Mouse (Mus musculus) embryonic facial prominence, embryonic 10.5 days (tissue): ENCODE measurements around the gene Siglecg. TPM values are rescaled to one million over a fixed set of nuclear protein-coding genes. Genes with fewer than 3 reads are reported as not detected.

Experiments used
- DNase-seq: peaks from one replicate; pipeline ENCODE4 v3.0.0-alpha.2; 2017; ENCODE audit warnings: low spot score
- H3K27ac ChIP-seq: fragments of 300-500 bp; sonication (generic); replicated peaks from 2 replicates; pipeline ENCODE4 v1.5.1; 2016; ENCODE audit warnings: mild to moderate bottlenecking
- H3K27me3 ChIP-seq: fragments of 300-500 bp; sonication (generic); replicated peaks from 2 replicates; pipeline ENCODE4 v1.6.1; 2016; ENCODE audit warnings: low read depth, mild to moderate bottlenecking; ENCODE audit not compliant: poor library complexity, severe bottlenecking
- H3K36me3 ChIP-seq: fragments of 300-500 bp; sonication (generic); replicated peaks from 2 replicates; pipeline ENCODE4 v1.6.1; 2016; ENCODE audit warnings: mild to moderate bottlenecking, moderate library complexity
- H3K4me1 ChIP-seq: fragments of 300-500 bp; sonication (generic); 2 replicates; pipeline ENCODE4 v1.6.1; 2016
- H3K4me3 ChIP-seq: fragments of 300-500 bp; sonication (generic); 2 replicates; pipeline ENCODE4 v1.5.1; 2016; ENCODE audit warnings: mild to moderate bottlenecking, moderate library complexity
- H3K9me3 ChIP-seq: fragments of 300-500 bp; sonication (generic); 2 replicates; pipeline ENCODE4 v1.6.1; 2016; ENCODE audit warnings: mild to moderate bottlenecking
- WGBS: fragments of 180-500 bp; shearing (Covaris S2); methylation state at CpG from one replicate; pipeline ENCODE4 v1.1.7; 2016; 5-methylcytosine and 5-hydroxymethylcytosine counted together
- polyA plus RNA-seq: library from polyadenylated mRNA; unstranded; fragments of >200 nt; fragmentation: Nextera tagmentation; extraction: Ambion mirVana; gene quantifications from 2 replicates; pipeline ENCODE4 v1.2.1, GENCODE M21; 2016

The Siglecg gene
- polyA plus RNA-seq, 1 experiment from 2014 or later, result 0.16 TPM

- Histone ChIP-seq H3K36me3 (peaks cover 16% of the 10 kb centered on the region), H3K4me1 (peaks cover 16% of the 10 kb centered on the region), H3K27ac (no peak overlapping the region), H3K27me3 (no peaks in the 10 kb centered on the region), H3K4me3 (no peak overlapping the region), H3K9me3 (no peaks in the 10 kb centered on the region)
- WGBS, result 91% methylated on average over 4 of the region's 4 CpGs
- no peak for DNase-seq
Observed at GRCm38 (mm10) chr7:43447801-43448200, 39.8 kb downstream of the Siglecg start.

GRCm38 (mm10) chr7:43448246-43448645 lies 40.2 kb downstream of the Siglecg start:
- no peak for DNase-seq
- Histone ChIP-seq H3K4me3 (no peak overlapping the region), H3K27ac (no peak overlapping the region), H3K27me3 (no peaks in the 10 kb centered on the region), H3K9me3 (no peaks in the 10 kb centered on the region), H3K4me1 (peaks cover 12% of the 10 kb centered on the region), H3K36me3 (peaks cover 21% of the 10 kb centered on the region)
- 84% methylated on average over 3 of the region's 3 CpGs for WGBS

DNA sequence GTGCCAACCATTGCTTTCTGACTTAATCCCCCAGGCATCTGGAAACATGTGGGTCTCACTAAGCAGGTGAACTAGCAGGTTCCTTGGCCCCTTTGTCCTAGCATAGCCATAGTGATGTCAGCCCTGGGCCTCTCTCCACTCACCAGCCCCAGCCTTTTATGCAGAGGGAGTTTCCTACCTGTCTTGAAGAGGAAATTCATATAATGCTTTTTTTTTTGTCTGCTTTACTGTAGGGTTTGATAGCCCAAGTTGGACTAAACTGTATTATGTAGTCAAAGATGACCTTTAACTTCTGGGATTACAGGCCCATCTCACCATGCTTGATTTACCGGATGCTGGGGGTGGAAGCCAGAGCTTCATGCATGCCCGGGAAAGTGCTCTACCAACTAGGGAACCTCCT lies 41.8 kb downstream of the Siglecg start:
- no peak for DNase-seq
- peaks cover 37% of the 10 kb centered on the region for H3K36me3 ChIP-seq
- no peaks in the 10 kb centered on the region for H3K9me3 ChIP-seq
- no peak overlapping the region for H3K27ac ChIP-seq
- H3K27me3 ChIP-seq, result no peaks in the 10 kb centered on the region
- peaks cover 4% of the 10 kb centered on the region; the same call in 1 of the 2 replicates for H3K4me1 ChIP-seq
- WGBS, result 96% methylated on average over 2 of the region's 2 CpGs
- no peak overlapping the region for H3K4me3 ChIP-seq

- no peaks in the 10 kb centered on the region for H3K4me1 ChIP-seq
- H3K27me3 ChIP-seq, result no peaks in the 10 kb centered on the region
- peaks cover 56% of the 10 kb centered on the region for H3K36me3 ChIP-seq
- H3K9me3 ChIP-seq, result no peaks in the 10 kb centered on the region
- no peak for DNase-seq
- no peak overlapping the region for H3K27ac ChIP-seq
- WGBS, result 95% methylated on average over 11 of the region's 11 CpGs
- no peak overlapping the region for H3K4me3 ChIP-seq
Observed at GRCm38 (mm10) chr7:43451726-43452125, 43.7 kb downstream of the Siglecg start.

DNA sequence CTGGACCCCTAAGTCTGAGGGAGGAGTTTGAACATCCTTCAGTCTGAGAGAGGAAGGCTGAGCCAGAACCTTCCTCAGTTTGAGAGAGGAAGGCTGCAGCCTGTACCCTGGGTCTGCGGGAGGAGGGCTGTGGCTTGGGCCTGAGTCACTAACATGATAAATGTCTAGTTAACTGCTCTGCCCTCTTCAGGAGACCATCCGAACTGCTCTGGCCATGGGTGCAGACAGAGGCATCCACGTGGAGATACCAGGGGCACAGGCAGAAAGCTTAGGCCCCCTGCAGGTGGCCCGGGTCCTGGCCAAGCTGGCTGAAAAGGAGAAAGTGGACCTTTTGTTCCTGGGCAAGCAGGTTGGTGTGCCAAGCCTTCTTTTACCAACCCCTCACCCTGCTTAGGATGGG lies 44.6 kb downstream of the Siglecg start:
- peaks cover 65% of the 10 kb centered on the region for H3K36me3 ChIP-seq
- H3K4me1 ChIP-seq, result no peaks in the 10 kb centered on the region
- no peaks in the 10 kb centered on the region for H3K9me3 ChIP-seq
- no peaks in the 10 kb centered on the region for H3K27me3 ChIP-seq
- no peak overlapping the region for H3K4me3 ChIP-seq
- WGBS, result 43% methylated on average over 4 of the region's 4 CpGs
- H3K27ac ChIP-seq, result no peak overlapping the region
- DNase-seq, result no peak

- Histone ChIP-seq H3K4me1 (no peaks in the 10 kb centered on the region), H3K27me3 (no peaks in the 10 kb centered on the region), H3K27ac (no peak overlapping the region), H3K36me3 (peaks cover 69% of the 10 kb centered on the region), H3K9me3 (no peaks in the 10 kb centered on the region), H3K4me3 (no peak overlapping the region)
- WGBS, result 91% methylated on average over 14 of the region's 14 CpGs
- no peak for DNase-seq
Observed at GRCm38 (mm10) chr7:43453599-43454355, 45.8 kb downstream of the Siglecg start.

GRCm38 (mm10) chr7:43454371-43454770 lies 46.4 kb downstream of the Siglecg start:
- WGBS, result 92% methylated on average over 6 of the region's 6 CpGs
- no peak overlapping the region for H3K27ac ChIP-seq

DNA sequence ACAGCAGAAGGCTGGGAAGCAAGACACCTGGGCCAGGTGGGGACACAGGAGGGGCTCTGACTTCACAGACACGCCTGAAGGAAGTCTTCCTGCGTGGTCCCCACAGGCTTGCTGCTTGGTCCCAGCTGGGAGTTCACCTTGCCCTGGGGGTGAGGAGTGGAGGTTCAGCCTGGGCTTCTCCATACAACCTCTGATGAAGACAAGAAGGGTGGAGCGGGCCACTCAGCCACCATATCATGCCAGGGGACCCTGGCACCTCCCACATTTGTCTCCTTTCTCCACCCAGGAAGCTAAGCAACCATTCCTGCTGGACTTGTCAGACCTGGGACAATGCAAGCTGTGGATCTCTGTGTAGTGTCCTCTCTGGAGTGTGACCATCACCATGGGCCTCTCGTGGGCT lies 54.8 kb downstream of the Siglecg start, which contains the start of gene Vsig10l:
TSS of gene Vsig10l (plus strand) at position 301 of the 400 bp plus-strand sequence.
- Histone ChIP-seq H3K4me1 (peaks cover 18% of the 10 kb centered on the region), H3K27ac (no peak within 1 kb of the TSS), H3K36me3 (peaks cover 2% of the 10 kb centered on the region; the same call in 1 of the 2 replicates), H3K9me3 (0 out of 2 replicates have a peak, but pooled peaks cover 2% of the 10 kb centered on the region), H3K27me3 (peaks cover 54% of the 10 kb centered on the region), H3K4me3 (no peak within 1 kb of the TSS)
- no peak for DNase-seq
- WGBS, result 72% methylated on average over 4 of the region's 4 CpGs

More at GRCm38 (mm10) chr7:43454371-43454770, 46.4 kb downstream of the Siglecg start:
- no peak overlapping the region for H3K4me3 ChIP-seq
- H3K36me3 ChIP-seq, result peaks cover 69% of the 10 kb centered on the region
- H3K9me3 ChIP-seq, result no peaks in the 10 kb centered on the region
- no peaks in the 10 kb centered on the region for H3K4me1 ChIP-seq
- no peak for DNase-seq
- H3K27me3 ChIP-seq, result no peaks in the 10 kb centered on the region

DNA sequence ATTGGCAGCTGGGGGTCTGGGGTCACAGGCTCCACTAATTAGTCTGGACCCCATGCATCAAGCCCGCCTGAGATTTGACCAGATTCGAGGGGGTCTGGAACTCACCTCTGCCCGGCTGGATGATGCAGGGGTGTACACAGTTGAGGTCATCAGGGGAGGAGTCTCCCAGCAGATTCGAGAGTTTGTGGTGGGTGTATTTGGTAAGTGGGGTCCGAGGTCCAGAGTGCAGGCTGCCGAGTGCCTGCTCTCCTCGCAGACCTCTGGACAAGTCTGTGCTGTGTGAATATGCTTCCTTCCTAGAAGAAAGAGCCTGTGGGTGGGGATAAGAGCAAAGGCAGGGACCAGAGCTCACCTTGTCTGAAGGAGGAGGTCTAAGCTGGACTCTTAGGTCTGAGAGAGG lies 56.0 kb downstream of the Siglecg start:
- Histone ChIP-seq H3K4me3 (no peak overlapping the region), H3K27me3 (peaks cover 55% of the 10 kb centered on the region), H3K9me3 (0 out of 2 replicates have a peak, but pooled peaks cover 2% of the 10 kb centered on the region), H3K4me1 (peaks cover 18% of the 10 kb centered on the region), H3K27ac (no peak overlapping the region), H3K36me3 (no peaks in the 10 kb centered on the region)
- 86% methylated on average over 7 of the region's 7 CpGs for WGBS
- DNase-seq, result no peak

DNA sequence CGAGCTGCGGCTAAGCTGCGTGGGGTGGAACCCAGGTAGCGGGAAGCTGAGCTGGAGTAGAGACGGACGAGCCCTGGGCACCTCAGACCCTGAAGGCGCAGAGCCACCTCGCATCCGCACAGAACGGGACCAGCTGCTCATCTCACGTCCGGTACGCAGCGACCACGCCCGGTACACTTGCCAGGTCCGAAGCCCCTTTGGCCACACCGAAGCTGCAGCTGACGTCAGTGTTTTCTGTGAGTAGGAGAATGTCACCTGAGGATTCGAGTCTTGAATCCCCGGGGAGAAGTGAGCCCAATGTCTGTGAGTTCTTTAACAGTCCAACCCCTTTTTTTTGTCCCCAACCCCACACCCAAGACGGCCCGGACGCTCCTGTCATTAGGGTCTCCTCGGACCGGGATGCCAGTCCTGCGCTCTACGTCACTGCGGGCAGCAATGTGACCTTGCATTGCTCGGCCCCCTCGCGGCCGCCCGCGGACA lies 56.9 kb downstream of the Siglecg start:
- H3K27ac ChIP-seq, result 0 out of 2 replicates have a peak overlapping the region, but pooled peaks have one; percentile 14
- H3K36me3 ChIP-seq, result no peaks in the 10 kb centered on the region
- H3K4me3 ChIP-seq, result peak overlapping the region; percentile 63
- peaks cover 18% of the 10 kb centered on the region for H3K4me1 ChIP-seq
- DNase-seq, result no peak
- peaks cover 55% of the 10 kb centered on the region for H3K27me3 ChIP-seq
- WGBS, result 9% methylated on average over 35 of the region's 35 CpGs
- 0 out of 2 replicates have a peak, but pooled peaks cover 2% of the 10 kb centered on the region for H3K9me3 ChIP-seq

DNA sequence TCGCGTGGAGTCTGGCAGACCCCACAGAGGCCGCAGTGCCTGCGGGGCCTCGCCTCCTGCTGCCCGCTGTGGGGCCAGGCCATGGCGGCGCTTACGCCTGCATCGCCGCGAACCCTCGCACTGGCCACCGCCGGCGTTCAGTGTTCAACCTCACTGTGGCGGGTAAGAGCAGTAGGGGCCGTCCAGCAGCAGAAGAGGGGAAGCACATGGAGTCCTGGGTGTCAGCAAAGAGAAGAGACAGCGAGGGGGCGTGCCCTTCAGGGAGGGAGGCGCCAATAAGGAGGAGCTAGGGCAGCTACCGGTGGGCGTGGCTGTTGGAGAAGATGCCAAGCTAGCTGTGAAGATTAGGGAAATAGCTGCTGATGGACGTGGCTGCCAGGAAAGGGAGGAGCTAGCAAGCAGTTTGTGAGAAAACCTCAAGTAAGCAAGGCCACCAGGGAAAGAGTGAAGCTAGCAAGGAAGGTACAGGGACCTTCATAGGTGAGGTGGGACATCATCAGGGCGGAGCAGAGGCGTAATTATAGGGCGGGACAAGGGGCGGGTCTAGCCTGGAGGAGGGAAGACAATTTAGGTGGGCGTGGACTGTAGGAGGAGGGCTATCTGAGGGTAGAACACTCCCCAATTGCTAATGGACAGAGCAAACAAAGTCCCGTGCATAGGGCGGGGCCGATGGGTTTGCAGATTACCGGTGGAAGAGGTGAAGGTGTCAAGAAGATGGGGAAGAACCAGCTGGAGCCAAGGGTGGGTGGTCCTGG lies 57.5 kb downstream of the Siglecg start:
- 0 out of 2 replicates have a peak, but pooled peaks cover 2% of the 10 kb centered on the region for H3K9me3 ChIP-seq
- H3K36me3 ChIP-seq, result no peaks in the 10 kb centered on the region
- under 1% methylated on average over 33 of the region's 33 CpGs for WGBS
- H3K4me3 ChIP-seq, result peak overlapping the region; percentile 63
- H3K27ac ChIP-seq, result 0 out of 2 replicates have a peak overlapping the region, but pooled peaks have one; percentile 14
- H3K4me1 ChIP-seq, result peaks cover 18% of the 10 kb centered on the region
- DNase-seq, result peak; percentile 86
- peaks cover 55% of the 10 kb centered on the region for H3K27me3 ChIP-seq

DNA sequence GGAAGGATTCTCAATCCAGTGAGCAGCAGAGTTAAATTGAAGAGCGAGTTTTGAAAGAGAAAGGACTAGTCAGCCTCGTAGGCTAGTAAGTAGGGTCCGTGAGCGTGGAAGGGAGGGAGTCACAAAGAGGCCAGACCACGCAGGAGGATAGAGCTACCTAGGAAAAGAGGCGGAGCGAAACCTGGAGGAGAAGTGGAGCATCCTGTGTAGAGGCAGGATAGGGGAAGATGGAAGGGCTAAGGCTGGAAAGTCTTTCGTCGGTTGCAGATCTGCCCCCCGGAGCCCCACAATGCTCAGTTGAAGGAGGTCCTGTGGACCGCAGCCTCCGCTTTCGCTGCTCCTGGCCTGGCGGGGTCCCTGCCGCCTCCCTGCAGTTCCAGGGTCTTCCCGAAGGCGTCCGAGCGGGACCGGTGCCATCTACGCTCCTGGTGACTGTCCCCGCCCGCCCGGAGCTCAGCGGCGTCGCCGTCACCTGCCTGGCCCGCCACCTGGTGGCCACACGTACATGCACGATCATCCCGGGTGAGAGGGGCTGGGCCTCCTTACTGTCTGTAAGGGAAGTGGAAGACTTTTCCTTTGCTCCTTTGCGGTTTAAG lies 58.2 kb downstream of the Siglecg start:
- under 1% methylated on average over 33 of the region's 33 CpGs for WGBS
- H3K4me3 ChIP-seq, result peak overlapping the region; percentile 63
- H3K4me1 ChIP-seq, result peaks cover 18% of the 10 kb centered on the region

More for the DNA sequence above, 58.2 kb downstream of the Siglecg start:
- 0 out of 2 replicates have a peak, but pooled peaks cover 2% of the 10 kb centered on the region for H3K9me3 ChIP-seq
- peaks cover 55% of the 10 kb centered on the region for H3K27me3 ChIP-seq
- DNase-seq, result peak; percentile 89
- 0 out of 2 replicates have a peak overlapping the region, but pooled peaks have one; percentile 10 for H3K27ac ChIP-seq
- no peaks in the 10 kb centered on the region for H3K36me3 ChIP-seq
